Mouse (Mus musculus) layer of hippocampus, adult 8-10 months (tissue): ENCODE measurements around the gene Mucl3. TPM values are rescaled to one million over a fixed set of nuclear protein-coding genes. Genes with fewer than 3 reads are reported as not detected.
A peak's percentile ranks its signal among the peaks of the same experiment; 100 is the strongest.

Experiments used
- DNase-seq, 2 experiments: peaks; one replicate each; pipeline ENCODE4 v3.0.0; 2022; ENCODE audit warnings: low spot score in 2 of 2
- total RNA-seq, 4 experiments: library from RNA; stranded (reverse); gene quantifications; 2 replicates each; pipeline ENCODE4 v1.2.4; 2022

The Mucl3 gene
- total RNA-seq, 4 experiments from 2014 or later, result not detected

DNA sequence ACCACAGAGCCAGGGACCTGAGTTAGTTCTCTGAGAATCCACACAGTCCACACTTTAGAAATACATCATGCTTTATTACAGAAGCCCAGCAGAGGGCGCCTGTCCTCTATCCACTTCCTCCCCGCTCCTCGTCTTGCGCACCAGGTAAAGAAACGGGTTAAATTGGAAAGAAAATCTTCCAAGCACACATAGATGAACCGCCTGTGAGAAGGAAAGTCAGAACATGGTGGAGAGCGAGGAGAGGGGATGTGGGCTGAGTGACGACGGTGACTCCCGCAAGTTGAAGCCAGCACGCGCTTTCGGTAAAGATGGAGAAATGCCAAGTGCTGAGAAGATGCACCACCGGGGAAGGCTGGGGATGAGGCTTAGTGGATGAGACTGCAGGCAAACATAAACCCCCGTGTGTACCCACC, 7.8 kb downstream of the Mucl3 start:
- peak; percentile 74 to 84 for DNase-seq

DNA sequence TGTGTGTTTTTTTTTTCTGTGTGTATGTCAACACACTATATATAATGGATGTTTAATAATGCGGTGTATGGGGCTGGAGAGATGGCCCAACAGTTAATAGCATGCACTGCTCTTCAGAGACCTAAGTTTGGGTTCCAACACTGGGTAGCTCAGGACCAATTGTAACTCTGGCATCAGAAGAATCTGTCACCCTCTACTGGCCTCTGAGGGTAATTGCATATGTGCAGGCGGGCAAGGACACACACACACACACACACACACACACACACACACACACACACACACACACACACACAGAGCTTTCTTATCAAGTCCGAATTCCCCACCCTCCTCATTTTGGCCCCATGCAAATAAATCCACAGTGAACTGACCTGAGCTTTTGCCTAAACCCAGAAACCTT, 8.3 kb downstream of the Mucl3 start:
- DNase-seq, result no peak

DNA sequence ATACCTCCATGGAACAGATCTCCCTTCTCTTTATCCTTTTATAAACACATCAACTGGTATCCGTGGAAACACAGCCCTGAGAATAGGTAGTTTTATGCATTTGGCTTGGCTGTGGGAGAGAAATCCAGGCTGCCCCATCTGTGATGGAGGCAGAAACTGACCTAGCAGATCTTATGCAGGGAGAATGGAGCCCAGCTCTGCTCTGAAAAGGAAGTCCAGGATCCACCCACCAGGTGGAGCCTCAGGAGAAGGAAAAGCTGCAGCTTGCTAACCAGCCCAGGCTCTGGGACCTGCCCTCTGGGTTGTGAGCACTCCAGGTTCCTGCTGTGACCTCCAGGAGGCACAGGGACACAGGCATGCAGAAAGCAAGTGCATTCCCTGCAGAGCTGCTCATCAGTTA, 9.5 kb downstream of the Mucl3 start:
- peak; percentile 42 to 58 for DNase-seq

DNA sequence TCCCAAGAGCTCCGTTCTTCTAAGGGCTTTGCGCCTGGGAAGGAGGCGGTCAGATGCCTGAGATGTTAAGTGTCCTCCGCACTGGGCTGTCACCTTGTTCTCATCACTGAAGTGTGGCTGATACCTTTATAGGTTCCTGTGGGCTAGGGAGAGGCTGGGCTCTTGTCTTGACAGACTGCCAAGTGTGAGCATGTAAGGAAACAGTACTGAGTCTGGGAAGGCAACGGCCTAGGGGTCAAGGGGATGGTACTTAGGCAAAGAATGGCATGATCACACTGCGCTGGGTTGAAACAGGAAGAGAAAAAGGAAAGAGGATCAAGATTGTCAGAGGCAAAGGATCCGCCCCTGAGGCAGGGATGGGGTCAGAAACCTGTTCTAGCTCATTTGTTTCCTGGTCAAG, 17.0 kb downstream of the Mucl3 start, which contains the start of gene Gm9573:
Gene Gm9573, minus strand, starts transcription at position 101 of the 400 bp plus-strand sequence.
- no peak for DNase-seq

DNA sequence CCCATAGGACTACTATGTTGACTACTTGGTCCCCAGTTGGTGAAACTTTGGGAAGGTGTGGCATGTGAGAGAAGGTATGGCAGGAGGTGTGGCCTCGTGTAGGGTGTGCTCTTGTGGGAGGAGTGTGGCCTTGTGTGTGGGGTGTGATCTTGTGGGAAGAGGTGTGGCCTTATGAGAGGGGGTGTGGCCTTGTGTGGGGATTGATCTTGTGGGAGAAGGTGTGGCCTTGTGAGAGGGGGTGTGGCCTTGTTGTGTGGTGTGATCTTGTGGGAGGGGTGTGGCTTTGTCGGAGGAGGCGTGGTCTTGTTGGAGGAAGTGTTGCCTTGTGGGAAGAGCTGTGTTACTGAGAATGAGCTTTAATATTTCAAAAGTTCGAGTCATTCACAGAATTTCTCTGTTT, 26.4 kb downstream of the Mucl3 start:
- DNase-seq, result no peak

DNA sequence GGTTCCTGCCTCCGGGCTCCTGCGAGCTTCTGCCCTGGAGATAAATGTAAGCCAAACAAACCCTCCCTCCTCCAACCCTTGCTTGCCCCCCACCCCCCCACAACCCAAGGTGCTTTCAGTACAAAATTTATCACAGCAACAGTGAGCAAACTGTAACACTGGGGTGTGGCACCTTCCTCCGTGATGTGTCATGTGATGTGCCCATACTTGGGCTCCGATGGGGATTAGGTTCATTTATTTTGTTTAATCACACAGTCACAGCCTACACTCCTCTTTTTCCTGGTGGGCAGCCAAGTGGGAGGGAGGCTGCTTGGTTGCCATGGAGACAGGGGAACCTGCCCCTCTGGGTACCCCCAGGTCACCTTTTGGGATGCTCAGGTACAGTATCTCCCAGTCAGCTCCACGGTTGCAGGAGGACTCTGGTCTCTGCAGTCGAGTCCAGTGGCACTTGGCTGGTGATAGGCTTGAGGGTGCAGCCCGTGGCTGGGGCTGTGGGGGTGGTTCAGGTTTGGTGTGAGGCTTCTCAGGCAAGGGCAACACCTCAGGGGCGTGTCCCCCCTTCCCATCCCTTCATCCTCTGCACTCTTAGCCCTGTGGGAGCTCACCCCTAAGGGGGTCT, 41.6 kb downstream of the Mucl3 start:
- no peak for DNase-seq

DNA sequence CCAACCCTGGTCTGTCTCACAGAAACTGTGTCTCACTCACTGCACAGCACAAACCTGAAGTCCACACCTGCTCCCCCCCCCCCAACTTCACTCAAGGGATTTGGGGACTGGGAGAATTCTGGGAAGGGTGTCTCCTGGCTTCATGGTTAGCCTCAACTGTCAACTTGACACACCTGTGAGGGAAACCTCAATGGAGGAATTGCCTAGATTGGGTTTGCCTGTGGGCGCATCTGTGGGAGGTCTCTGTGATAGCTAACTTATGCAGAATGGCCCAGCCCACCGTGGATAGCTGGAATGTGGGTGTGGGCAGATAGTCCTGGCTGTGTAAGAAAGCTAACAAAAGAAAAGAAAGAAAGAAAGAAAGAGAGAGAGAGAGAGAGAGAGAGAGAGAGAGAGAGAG, 42.2 kb downstream of the Mucl3 start, which contains the start of gene Sfta2:
Gene Sfta2, plus strand, starts transcription at position 301 of the 400 bp plus-strand sequence.
- no peak for DNase-seq

DNA sequence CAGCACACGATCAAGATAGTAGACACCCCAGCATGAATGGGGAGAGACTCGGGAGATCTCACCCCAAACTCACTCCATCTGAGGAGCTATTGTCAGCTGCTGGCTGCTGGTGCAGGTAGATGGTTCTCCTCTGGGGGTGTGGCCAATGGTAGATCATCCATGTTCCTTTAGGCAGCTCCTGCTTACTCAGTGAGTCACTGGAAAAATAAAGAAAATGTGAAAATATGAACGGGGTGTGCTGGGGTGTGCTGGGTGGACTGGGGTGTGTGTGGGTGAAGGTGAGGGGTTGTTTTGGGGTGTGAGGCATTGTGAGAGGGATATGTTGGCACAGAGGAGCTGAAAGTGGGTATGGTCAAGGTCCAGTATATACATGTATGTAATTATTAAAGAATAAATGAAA, 46.1 kb downstream of the Mucl3 start:
- no peak for DNase-seq

DNA sequence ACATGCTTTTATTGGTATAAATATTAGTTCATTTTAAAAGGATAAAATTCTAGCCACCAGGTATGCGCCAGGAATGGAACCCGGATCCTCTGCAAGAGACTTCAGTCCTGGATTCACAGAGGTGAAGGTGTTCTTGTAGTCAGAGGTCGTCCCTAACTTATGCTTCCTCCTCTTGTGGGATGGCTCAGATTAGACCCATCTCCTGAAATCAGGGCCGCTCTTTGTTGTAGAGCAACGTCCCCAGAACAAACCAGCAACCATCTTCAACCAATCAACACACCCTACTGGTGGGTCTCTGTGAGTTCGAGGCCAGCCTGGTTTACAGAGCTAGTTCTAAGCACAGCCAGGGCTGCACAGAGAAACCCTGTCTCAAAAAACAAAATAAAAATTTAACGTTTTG, 49.0 kb downstream of the Mucl3 start:
- DNase-seq, result no peak

DNA sequence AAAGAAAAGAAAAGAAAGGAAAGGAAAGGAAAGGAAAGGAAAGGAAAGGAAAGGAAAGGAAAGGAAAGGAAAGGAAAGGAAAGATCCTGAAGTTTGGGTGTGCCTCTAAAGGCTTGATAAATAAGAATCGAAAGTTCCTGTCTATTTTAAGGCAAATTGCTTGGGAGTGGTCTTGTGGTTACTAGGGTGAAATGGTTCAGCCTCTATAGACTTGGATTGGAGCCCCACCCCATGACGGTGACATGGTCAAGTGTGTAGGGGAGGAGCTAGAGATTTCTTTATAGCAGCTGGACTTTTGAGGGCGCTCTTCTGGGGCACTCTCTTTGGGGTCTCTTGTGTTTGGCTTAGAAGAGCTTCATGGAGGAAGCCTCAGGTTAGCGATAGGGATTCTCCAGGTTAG, 49.7 kb downstream of the Mucl3 start:
- no peak for DNase-seq

DNA sequence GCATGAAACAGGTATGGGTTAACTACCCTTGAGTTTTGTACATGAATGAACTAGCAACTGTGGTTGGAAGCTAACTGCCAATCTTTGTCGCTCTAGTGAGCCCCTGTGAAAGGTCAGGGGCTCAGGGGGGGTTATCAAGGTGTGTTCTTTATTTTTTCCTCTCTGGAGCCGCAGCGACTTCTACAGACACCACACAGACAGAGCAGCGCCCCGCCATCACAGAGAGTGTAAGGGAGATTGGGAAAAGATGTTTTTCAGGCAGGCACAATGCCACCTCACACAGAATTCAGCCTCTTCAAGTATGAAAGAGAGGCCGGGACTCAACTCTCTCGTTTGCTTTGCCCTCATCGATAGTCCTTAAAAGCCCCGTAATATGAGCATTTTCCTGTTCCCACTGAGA, 51.4 kb downstream of the Mucl3 start:
- DNase-seq, result no peak

DNA sequence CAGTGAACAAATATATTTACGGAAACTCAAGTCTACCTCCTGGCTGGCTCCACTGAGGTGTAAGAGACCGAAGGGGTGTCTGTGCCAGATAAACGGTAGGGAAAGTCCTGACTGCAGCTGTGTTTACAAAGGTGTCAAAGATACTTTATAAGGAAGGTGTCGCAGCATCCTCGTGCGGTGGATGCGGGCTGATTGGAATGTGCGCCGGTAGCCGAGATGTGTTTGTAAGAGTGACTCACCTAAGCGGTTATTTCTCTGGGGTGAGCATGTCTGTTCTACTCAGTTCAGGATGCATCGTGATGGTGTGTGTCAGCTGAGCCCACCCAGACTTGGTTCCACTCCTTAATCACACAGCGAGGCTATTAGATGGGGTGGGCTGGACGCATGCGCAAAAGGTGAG, 51.8 kb downstream of the Mucl3 start:
- no peak for DNase-seq

DNA sequence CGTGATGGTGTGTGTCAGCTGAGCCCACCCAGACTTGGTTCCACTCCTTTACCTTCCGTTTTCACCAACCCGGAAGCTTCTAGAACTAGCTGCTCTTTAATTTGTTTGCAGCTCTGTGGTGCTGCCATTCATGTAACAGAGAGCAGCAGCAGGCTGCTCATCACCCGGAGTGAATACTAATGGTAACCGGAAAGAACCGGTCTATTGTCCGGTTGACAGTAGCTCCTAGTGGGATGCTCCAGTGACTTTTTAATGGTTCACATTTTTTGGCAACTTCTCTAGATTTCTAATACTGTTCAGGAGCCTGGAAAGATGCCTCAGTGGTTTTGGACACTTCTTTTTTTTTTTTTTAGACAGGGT, 52.3 kb downstream of the Mucl3 start:
- DNase-seq, result no peak

DNA sequence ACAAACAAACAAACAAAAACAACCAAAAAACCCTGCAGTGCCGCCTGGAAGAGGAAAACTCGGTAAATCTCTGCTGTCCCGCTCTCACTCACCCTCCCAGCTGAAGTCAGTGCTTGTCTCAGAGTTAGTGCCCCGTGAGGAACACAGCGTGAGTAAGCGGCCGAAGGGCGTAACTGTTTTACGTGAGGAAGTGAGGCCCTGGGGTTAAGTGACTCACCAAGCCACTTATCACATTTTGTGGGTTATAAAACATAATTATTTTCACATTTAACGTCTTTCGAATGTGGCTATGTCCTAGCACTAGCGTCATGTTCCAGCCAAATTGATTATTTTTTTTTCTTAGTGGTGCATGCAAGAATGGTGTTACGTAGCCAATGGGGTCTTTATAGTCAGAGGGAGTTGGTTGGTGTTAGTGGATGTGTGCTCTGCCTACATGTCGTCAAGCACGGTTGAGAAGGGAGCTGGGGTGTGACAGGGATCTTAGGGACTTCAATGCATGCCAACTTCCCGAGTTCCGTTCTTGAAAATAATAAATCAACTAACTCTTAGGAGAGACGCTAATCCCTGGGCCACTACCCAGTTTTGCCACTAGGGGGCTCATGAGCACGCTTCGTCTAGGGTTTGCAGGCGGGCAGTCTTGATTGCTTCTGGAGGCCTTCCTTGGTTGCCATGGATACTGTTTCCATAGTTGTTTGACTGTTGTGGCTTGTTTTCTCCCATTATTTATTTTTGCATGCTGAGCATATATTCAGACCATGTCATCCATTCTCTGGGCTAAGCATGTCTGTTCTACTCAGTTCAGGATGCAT, 52.9 kb downstream of the Mucl3 start:
- peak; percentile 75 to 80 for DNase-seq

DNA sequence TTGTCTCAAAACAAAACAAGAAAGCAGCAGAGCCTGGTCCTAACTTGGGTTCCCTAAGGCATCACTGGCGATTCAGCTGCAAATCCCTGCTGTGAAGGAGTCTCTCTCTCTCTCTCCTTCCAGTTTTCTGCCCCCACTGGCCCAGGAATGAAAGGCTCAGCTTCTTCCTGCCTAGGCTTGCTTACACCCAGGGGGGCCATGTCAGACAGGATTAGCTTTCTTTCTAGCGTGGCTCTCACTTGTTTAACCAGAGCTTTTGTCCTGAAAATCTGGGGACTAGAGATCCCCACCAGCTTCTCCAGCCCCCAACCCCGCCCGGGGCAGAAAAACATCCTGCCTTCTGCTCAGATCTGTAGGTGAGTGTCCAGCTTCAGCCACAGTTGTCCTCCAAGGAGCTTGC, 55.1 kb downstream of the Mucl3 start:
- no peak for DNase-seq

DNA sequence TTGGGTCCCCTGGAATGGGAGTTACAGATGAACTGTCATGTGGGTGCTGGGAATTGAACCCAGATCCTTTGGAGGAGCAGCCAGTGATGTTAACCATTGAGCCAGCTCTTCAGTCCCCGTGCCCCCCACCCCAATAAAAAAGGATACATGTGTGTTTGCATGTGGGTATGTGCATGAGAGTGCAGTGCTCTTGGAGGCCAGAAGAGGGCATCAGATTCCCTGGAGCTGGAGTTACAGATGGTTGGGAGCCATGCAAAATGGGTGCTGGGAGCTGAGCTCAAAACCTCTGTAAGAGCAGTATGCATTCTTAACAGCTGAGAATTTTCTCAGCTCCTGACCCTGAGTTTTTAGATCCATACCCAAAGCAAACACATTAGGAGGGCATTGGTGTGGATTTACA, 56.2 kb downstream of the Mucl3 start:
- DNase-seq, result no peak

Other genes with a start within 250 kb of the Mucl3 start
- 1 to 10 TPM in 2 of 4 experiments, under 1 TPM in 2; 0.47 to 2.4 (median 1.3) TPM for gene H2-Q6, start 218.8 kb downstream of the Mucl3 start, total RNA-seq
- 1 to 10 TPM in 2 of 4 experiments, under 1 TPM in 2; 0.41 to 3.2 (median 1.5) TPM for gene H2-Q7, start 204.5 kb downstream of the Mucl3 start, total RNA-seq
- gene H2-Q10, start 173.6 kb downstream of the Mucl3 start, total RNA-seq, result under 1 TPM in 3 of 4 experiments, not detected in 1; 0.12 to 0.64 (median 0.56) TPM
- gene Pou5f1, start 137.7 kb downstream of the Mucl3 start, total RNA-seq, result under 1 TPM in 2 of 4 experiments, not detected in 2; 0.45 to 0.69 TPM
- 1 to 10 TPM; 4.5 to 6.2 (median 5.2) TPM for gene Tcf19, start 126.9 kb downstream of the Mucl3 start, total RNA-seq
- gene Cchcr1, start 126.6 kb downstream of the Mucl3 start, total RNA-seq, result 10 to 100 TPM; 12.2 to 13.5 (median 12.9) TPM
- gene Psors1c2, start 110.5 kb downstream of the Mucl3 start, total RNA-seq, result 1 to 10 TPM in 2 of 4 experiments, under 1 TPM in 1, not detected in 1; 0.96 to 2.2 (median 2.1) TPM
- under 1 TPM; 0.12 to 0.64 (median 0.37) TPM for gene Cdsn, start 91.6 kb downstream of the Mucl3 start, total RNA-seq
- gene 2300002M23Rik, start 76.2 kb downstream of the Mucl3 start, total RNA-seq, result not detected
- gene Sfta2, start 42.1 kb downstream of the Mucl3 start, total RNA-seq, result not detected
- not detected for gene Gm9573, start 17.1 kb downstream of the Mucl3 start, total RNA-seq
- gene Vars2, start 23.9 kb upstream of the Mucl3 start, total RNA-seq, result 10 to 100 TPM; 28.0 to 44.7 (median 35.4) TPM
- gene Gtf2h4, start 30.0 kb upstream of the Mucl3 start, total RNA-seq, result 10 to 100 TPM; 28.3 to 35.3 (median 33.2) TPM
- gene Ddr1, start 60.9 kb upstream of the Mucl3 start, total RNA-seq, result 10 to 100 TPM; 58.3 to 84.6 (median 74.1) TPM
- gene Ier3, start 178.0 kb upstream of the Mucl3 start, total RNA-seq, result 10 to 100 TPM in 1 of 4 experiments, 1 to 10 TPM in 3; 4.9 to 11.0 (median 7.3) TPM
- gene Flot1, start 179.5 kb upstream of the Mucl3 start, total RNA-seq, result 100 to 1,000 TPM; 124 to 142 (median 137) TPM
- gene Tubb5, start 194.6 kb upstream of the Mucl3 start, total RNA-seq, result 100 to 1,000 TPM; 339 to 357 (median 343) TPM
- gene Mdc1, start 197.8 kb upstream of the Mucl3 start, total RNA-seq, result 10 to 100 TPM; 16.9 to 20.1 (median 18.3) TPM
- 1 to 10 TPM; 1.8 to 3.7 (median 1.9) TPM for gene Nrm, start 217.6 kb upstream of the Mucl3 start, total RNA-seq
- gene Ppp1r18, start 221.9 kb upstream of the Mucl3 start, total RNA-seq, result 10 to 100 TPM in 2 of 4 experiments, 1 to 10 TPM in 2; 6.5 to 19.5 (median 12.8) TPM
- gene Dhx16, start 236.1 kb upstream of the Mucl3 start, total RNA-seq, result 10 to 100 TPM; 28.3 to 35.3 (median 31.4) TPM